Mouse (Mus musculus): ENCODE results near the gene Cacnb2.

The Cacnb2 gene

DNA sequence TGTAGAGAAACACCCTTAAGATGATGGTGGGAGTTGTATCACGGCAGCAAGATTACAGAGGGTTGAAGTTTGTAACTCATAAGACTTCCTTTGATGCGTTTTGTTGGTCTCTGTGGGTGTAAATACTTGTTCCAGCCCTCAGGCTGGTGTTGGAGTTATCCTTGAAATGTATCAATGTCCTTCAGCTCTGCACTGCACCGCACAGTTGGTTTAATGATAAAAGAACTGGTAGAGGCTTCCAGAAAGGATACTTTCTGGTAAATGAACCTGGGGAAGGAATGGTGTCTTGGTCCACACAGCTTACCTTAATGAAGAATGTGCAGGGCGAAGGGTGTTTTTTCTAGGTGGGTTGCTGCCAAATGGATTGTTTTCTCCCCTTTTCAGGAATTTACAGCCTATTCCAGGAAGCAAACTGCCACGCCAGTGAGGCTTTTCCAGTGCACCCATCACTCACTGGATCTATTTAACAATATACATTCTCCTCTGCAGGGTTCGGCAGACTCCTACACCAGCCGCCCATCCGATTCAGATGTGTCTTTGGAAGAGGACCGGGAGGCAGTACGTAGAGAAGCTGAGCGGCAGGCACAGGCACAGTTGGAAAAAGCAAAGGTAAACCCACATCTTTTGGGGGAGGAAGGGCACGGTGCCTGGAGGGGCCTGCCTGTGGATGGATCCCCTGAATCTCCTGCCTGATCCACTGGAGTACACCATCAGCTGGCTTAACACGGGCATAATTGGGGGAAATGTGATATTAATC lies 271.6 kb downstream of the Cacnb2 start:
- DNase-seq = no peak

DNA sequence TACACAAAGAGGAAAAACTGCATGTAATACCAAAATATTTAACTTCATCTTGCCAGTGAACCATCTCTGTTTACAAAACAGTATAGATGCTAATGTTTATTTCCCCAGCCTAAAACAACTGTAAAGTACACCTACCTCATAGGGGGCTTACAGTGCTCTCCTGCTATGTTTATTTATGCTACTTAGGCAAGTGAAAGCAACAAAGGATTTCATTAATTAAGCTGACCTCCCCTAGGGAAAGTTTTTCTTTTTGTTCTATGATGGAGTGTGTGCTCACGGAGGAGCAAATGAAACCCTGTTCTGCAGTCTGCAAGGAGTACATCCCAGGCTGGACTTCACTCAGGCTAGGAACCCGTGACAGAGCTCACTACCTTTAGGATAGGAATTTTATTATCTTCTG lies 272.2 kb downstream of the Cacnb2 start:
- DNase-seq = no peak

DNA sequence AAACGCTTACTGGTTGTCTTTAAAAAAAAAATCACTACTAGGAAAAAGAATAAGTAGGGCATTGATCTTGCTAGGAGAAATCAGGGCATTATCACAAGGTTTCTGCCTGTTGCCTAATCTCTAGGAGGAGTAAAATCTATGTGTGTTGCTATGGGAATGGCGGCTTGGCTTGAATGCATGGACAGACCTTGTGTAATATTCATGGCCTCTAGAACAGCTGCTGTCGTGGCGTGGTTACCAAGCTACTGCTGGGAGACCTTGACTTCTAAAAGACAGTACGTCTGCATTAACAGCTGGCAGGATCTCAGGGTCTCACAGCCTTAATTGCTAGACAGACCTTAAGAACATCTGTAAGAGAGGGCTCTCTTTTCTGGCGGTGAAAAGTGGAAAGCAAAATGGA lies 272.7 kb downstream of the Cacnb2 start:
- DNase-seq = no peak

DNA sequence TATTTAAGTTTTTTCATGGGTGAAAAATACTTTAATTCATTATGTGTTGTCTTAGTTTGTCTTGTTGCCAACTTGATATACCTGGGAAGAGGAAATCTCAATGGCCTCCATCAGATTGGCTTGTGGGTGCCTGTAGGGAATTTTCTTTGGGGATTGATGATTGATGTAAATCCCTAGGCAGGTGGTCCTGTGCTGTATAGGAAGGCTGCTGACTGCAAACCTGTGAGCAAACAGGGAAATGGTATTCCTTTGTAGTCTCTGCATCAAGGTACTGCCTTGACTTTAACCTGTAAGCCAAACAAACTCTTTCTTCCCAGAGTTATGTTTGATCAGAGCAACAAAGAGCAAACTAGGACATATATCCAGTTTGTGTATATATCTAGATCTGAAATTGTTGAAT lies 276.1 kb downstream of the Cacnb2 start:
- DNase-seq = no peak

DNA sequence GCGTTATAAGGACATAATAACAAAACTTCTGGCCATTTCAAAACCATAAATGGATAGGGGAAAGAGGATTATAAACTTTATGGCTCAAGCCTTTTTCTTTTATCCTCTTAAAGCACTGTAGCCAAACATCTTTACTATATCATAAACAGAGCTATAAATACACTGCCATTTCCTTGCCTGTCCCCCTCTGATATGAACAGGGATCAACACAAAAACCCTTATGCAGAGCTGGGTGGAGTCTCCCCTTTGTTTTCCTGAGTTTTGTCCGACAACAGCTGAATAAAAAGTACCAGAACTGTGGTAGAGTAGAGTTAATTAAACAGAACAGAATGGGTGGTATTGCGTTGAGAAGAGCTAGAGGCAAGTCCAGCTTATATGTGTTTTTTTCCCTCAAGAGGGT lies 280.6 kb downstream of the Cacnb2 start:
- DNase-seq = no peak

DNA sequence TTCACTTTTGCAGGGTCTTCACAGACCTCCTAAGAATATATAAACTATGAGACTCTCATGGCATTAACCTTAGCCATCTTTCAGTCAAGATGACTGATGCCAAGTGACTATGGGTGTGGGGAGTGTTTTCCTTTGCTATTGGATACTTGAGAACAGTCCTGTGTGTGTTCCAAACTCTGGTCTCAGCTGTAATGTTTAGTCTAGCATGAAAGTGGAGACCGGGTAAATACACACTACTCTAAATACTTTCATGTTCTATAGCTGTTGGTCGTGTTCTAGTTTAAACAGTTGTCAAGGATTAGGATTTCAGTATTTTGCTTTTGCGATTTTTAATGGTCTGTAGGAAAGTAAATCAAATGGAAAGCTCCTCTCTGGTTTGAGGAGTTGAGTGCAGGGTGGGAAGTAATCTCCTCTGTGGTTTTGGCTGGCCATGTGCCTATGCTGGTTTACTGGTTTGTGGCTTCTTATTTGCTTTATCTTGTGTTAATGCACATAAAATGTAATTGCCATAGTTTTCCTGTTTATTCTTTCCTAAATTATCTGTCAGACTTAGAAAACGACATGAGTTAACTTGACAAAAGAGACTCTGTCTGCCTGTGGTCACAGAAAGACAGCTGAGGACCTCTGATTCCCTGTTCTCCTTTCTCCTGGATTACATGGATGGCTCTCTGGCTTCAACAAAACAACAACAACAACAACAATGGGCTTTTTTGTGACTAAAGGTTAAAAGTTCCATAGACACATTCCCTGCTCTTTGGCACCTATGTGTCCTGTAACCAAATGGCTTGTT lies 285.7 kb downstream of the Cacnb2 start:
- DNase-seq = no peak

DNA sequence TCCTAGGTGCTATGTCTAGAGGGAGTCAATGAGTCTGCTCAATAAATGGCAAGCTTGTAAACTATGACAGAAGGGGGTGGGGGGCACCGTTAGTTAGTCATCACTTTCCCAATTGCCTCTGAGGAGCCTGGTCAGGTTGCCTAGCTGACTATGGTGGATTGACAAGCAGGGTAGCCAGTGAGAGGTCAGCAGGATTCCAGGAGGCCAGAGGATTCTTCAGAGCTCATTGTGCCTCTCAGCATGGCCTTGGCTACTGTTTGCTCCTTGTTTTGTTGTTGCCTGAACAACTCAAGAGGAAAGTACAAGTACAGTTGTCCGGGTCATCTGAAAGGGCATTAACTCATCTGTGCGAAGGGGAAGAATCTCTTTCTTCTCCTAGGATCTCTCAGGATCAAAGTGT lies 300.9 kb downstream of the Cacnb2 start:
- no peak for DNase-seq

DNA sequence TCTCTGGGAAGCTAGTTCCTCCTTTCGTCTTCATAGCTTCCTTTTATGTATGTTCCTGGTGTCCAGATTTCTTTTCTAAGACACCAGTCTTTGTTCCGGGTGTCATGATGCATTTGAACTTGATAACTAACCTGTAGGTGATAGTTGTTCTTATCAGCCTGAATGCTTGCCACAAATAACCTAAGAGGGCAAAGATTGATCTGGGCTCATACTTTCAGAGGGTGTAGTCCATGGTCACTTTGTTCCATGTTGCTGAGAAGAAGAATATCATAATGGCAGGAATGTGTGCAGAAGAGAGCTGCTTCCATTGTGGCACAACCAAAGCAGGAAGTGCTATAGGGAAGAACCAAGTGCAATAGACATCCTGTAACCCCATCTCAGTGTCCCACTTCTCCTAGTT lies 302.0 kb downstream of the Cacnb2 start:
- no peak for DNase-seq

DNA sequence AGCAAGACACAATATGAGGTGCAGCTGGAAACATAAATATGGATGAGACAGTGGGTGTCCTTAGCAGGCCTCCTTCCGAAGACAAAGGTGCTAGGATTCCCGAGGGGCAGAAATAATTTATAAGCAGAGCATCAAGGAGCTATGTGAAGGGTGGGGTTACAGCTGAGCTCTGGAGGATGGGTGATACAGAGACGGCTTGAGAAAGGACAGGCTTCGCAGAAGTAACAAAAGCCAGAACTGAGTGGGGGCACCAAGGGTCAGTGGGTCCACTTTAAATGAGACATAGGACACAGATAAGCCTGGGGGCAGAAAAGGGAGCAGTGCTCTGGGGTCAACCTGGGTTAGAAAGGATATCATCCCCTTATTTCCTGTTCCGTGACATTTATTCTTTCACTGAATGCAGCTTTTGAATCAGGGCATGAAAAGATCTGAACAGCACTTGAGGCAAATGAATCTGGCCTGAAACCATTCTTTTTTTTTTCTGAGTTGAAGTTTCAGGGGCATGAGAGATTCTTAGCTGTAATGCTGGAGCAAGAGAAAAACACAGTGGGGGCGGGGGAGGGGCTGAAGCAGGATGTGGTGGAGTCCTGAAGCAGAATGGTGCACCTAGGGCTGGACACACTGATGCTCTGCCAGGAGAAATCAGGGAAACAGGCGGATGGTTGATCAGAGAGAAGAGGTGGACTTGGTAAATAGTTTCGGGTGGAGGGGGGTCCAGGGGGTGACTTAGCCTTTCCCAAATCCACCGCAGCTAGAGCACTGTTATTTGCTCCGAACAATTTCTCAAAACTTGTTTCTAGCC lies 304.4 kb downstream of the Cacnb2 start:
- no peak for DNase-seq

DNA sequence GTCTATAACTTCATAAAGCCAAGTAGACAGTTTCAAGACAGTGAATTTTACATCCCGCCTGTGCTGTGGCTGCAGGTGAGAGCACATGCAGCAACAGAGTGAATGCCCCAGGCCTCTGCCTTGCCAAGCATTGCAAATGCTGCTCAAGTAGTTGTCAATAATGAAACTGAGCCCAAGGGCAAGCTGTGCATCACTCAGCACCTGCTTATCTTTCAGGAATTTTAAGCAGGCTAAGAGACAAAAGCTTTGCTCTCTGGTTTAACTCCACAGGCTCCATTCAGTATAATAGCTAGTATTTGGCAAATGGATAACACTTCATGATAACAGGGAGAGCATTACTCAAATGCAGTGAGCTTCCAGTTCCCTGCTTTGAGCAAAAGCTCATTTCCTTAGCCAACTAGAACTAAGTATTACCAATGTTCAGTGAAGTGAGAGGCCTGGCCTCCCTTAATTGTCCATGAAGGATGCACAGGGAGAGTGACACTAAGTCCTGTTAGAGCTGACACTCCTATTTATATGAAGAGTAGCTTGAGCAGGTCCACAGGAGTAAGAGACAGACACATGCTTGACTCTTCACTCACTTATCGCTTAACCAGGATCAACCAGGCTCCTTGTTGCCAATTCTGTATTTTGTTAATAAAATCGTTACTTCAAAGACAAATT lies 314.8 kb downstream of the Cacnb2 start:
- DNase-seq = no peak

DNA sequence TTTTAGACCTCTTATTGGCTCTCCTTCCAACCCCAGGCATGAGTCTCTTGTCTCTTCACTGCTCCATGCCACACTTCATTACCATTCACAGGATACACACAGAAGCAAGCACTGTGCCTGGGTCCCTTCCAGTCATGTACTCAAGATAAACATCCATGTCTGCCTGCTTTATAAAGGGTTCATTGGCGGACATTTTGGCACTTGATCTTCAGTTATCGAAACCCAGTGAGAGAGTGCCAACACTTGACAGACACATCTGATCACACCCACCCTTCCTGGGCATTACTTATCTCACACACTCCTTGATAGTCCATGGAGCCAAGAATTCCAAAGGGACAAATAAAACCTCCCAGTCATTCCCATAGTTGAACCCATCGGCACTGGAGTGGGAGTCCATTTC lies 327.0 kb downstream of the Cacnb2 start:
- no peak for DNase-seq

DNA sequence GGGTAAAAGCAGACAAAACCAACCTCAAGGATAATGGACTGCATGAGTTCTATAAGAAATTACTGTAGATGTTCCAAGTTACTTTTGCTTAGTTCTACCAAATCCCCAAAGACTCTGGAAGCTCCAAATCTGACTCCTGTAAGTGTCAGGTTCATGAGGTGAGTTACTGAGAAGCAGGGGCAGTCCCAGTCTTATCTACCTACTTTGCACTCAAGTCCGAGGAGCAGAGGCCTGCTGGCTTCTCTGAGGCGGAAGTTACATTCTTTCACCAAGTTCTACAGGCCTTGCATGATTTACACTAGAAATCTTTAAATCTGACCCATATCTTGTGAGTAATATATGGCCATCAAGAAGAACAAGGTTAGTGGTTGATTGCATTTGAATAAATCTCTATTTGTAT lies 329.1 kb downstream of the Cacnb2 start:
- DNase-seq = no peak

DNA sequence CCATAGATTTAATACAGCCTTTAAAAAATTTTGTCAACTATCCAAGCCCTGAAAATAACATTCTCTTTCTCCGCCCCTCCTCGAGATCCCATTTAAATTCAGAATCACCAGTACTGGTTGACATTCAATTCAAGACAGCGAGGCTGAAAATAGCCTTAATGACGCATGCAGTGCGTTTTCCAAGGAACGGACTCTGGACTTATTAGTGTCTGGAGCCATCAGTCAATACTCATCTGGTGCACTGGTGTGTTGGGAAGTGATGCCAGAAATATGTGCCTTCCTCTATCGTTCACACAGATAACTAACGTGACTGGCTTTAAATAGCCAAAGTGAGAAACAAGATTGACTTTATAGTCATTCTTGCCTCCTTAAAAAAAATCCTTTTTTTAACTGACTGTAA lies 333.6 kb downstream of the Cacnb2 start:
- DNase-seq = no peak

DNA sequence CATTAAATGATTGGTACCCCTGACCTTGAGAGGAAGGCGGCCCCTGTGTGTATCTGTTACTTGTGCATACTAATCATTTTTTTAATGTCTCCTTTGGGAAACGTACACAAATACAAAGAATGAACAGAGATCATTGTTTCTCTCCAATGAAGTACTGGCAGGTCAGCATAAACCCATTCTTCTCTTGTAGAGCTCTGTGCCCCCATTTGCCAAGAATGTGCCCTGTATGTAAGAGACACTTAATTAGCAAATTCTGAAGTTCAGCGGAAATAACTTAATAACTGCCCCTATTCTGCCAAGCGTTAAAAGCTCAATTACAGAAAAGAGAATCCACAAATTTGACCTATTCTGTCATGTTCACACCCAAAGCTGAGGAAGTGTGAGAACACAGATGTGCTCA lies 339.4 kb downstream of the Cacnb2 start:
- no peak for DNase-seq

DNA sequence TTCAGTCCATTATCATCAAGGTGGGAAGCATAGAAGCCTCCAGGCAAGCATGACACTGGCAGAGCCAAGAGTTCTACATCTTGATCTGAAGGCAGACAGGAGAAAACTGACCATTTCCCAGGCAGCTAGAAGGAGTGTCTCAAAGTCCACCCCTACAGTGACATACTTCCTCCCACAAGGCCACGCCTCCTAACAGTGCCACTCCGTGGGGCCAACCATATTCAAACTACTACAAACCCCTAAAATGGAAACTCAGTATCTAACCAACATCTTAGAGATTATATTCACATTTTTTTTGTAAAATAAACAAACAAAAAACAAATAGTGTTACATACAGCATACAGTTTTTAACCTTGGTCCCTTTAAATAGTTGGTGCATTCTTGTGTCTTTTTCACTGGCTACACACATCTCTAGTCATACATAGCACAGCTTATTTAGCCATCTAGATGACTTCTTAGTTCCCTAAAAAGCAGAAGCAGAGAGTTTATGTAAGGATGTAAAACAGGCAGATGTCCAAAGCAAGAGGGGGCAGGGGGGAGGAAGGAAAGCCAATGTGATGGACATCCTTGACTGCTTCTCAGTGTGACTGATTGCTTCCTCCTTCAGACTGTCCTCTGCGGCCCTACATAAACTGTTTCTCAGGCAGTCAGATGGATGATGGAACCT lies 340.9 kb downstream of the Cacnb2 start:
- DNase-seq = no peak

DNA sequence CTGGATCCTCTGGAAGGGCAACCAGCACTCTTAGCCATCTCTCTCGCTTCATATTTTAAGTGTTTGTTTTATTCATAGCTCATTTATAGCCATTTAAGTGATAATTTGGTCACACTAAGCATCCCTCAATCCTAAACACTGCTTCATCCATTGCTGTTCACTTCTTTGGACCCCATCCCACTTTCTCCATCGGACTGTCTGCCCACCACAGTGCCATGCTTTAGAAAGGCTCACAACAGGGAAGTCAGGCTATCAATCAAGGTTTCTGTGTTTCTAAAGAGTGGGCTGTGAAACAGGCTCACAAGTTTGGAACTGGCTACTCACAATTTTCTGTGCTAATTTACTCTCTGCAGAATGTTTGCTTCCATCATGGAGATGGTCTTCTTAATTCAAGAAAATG lies 350.2 kb downstream of the Cacnb2 start:
- DNase-seq = no peak

DNA sequence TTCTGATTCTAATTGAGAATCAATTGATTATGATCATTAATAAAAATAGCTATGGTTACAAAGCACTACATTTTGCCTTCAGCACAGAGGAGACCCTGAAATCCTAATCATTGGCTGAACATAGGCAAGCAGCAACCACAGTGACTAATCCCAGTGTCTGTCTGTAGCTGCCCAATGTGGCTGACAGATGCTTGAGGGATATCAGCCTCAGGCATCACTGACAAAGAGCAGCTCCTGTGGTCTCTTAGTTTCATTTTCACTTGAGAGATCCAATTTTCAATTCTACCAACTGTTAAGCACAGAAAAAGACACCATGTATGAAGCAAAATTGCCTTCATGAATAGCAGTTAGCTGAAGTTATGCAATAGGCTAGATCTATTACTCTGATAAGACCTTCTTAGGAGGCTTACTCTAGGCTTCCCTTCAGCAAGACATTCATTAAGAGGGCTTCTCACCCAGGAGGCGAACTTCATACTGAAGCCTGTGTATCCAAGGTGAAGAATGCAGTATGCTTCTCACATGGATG lies 358.1 kb downstream of the Cacnb2 start:
- DNase-seq = no peak

DNA sequence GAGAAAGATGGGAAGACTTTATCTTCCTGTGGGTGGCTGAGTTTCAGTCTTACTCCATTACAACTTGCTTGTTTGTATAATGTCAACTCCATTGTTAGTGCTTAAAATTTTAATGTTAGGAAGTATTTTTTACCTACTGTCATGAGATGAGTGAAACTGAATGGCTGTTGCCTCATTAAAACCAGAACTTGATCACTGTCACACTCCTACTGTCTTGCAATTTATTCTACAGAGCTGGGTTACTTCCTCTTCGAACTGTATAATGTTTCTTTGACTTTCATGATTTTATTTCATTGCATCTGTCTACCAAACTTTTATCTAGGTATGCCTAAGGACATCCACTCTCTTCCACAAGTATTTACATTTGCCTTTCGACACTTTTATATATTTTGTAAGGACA lies 358.6 kb downstream of the Cacnb2 start:
- DNase-seq = no peak

DNA sequence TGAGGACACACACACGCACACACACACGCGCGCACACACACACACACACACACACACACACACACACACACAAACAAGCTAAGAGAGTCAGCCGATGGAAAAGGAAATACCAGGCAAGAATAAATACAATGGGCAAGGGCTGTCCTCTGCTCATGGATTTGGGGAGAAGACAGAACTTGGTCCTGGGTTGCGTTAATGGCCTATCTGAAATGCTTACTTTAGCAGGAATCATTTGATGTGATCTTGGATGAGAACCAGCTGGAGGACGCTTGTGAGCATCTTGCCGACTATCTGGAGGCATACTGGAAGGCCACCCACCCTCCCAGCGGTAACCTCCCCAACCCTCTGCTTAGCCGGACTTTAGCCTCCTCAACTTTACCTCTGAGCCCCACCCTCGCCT lies 381.1 kb downstream of the Cacnb2 start:
- no peak for DNase-seq

DNA sequence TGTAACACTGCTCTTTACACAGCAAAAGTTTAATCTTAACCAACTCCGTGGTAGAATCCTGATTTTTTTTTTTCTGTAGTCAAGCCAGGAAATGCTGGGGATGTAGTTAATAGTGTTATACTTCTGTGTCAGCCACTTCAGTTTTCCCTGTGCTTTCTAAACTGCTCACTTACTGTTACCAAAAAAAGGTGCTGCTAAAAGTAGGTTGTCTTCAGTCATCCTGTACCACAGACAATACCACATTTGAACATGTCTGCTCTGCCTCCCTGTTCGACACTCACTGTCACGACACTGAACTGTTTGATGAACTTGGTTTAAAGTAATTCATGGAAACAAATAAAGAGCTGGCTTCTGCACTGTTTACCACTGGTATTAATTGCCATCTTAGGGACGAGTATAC lies 385.6 kb downstream of the Cacnb2 start:
- no peak for DNase-seq

DNA sequence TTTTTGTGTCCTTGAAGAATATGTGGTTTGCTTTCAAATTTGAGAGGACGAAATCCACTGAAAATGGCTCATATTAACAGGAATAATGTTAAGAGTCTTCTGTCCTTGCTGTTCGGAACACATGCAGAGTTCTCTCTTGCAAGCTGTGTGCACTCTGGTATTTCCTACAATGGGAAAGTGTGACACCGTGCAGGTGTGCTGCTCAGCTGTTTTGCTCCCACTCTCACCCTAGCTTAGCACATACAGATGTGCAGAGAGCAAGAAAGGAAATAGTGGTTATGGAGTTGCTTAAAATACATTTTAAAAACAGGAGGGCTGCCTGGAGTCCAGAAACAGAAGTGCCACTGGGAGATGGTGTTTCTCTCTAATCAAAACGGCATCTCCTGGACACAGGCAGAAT lies 386.5 kb downstream of the Cacnb2 start:
- DNase-seq = no peak

DNA sequence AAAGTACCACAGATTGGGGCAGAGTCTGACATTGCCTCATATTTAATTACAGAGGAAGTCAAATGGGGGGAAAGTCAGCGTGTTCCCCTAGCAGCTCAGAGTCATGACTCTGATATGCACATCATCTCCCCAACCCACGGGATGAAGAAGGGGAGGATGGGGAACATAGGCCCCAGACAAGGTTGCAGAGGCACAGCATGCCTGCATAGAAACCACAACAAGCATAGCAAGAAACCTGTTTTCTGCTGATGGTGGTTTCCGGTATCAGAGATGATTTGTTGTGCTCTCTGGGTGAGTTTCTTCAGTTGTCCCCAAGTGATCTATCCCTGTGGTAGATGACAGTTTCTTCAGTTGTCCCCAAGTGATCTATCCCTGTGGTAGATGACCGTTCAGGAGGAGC lies 389.6 kb downstream of the Cacnb2 start:
- DNase-seq = no peak
